Mouse (Mus musculus): ENCODE measurements around the gene Daam2.
"Not testable (repeated sequence)": the region's sequence is repeated elsewhere in the genome, so short reads cannot be mapped to it uniquely, and the experiment has no call there.

Gene Daam2

DNA sequence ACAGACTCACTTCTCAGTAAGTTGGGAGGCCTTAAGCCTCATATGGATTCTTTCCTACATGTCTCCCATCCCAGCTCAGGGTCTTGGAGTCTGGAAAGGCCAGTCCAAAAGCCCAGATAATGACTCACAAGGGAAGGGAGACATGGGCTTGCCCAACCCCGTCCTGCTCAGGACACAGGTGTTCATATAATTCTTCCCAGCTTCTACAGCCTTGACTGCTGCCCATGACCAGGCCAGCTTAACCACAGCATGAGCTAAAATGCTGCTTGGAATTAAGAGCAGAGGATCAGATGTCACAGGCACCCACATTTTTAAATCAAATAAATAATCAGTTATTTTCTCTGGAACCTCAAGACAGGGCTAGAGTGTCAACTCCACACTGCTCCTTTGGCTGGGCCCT lies 89.0 kb downstream of the Daam2 start:
- DNase-seq, result no peak

DNA sequence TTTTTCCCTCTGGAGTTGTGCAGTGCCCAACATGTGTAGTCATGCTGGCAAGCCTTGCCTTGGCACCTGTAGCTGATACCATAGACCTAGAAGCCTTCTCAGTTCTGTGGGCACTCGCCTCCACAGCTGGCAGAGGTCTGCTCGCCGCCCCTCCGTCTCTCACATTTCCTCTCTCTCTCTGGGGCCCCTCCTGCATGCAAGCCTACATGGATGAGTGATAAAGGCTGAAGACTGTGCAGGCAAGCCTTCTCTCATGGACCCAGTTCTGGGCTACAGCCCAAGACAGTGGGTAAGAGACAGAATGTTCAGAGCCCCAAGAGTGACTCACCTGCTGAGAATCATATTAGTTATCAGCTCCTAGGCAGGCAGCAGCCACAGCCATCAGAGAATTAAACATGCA lies 90.1 kb downstream of the Daam2 start:
- DNase-seq, result no peak

DNA sequence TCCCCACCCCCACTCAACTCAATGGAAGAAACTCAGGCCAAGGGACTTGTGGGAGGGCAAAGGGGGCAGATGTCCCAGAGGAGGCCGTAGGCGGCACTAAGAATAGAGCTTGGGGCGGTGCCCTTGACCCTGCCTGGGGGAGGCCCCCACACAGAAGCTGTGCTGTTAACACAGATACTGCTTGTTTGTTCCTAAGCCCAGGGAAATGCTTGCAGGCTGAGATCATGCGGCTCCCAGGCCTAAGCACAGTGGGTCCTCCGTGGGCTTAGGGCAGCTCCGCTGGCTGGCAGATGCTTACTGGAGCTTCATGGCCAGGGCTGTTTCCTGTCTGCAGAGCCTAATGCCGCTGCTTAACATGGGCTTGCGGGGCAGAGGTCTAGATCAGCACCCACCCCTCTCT lies 91.5 kb downstream of the Daam2 start:
- DNase-seq, result no peak

DNA sequence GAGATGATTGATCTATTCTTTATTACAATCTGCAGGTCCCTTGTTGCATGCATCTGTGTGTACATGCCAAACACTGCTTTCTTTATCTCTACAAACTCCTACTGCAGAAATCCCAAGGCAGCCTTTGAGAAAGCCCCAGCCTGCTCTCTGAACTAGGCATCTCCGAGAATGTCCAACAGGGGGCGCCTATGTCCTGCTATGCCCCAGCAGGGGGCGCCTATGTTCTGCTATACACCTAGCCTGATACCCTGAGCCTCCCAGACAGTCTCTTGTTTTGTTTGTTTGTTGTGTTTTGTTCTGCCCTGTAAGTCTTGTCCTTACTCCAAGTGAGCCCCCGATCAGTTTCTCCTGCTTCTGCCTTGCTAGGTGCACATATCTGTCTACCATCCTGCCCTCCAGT lies 95.9 kb downstream of the Daam2 start:
- peak; percentile 74 to 77 for DNase-seq

DNA sequence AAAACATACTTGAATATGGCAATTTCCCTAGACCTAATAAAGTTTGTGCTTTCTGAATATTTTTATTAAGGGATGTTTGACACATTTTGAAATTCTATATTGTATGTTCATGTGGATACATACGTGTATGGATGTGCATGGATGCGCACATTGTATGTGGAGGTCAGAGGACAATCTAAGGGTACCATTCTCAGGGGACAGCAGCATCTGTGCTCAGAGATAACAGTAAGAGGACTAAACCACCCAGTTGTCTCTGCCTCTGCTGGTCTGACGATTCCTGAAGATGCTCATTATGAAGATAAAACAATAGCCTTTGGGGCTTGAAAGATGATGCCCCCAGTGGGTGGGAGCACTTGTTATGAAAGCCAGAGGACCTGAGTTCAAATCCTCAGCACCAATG lies 99.3 kb downstream of the Daam2 start:
- DNase-seq, result no peak

DNA sequence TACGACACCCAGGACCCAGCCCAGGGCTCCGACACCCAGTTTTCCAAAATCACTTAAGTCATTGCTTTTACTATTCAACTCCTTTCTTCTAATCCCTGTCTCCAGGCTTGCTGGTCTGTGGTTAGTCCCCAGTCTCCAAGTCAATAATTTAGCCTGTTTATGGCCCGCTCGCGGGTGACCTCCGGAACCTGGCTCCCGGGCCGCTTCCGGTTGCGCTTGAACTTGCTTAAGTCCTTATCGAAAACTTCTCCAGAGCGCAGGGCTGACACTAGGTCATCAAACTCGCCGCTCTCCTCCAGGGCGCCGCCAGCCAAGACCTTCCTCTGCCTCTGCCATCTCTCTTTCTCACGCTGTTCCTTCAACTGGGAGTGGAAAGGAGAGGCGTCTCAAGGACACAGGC lies 105.8 kb downstream of the Daam2 start:
- DNase-seq, result no peak

DNA sequence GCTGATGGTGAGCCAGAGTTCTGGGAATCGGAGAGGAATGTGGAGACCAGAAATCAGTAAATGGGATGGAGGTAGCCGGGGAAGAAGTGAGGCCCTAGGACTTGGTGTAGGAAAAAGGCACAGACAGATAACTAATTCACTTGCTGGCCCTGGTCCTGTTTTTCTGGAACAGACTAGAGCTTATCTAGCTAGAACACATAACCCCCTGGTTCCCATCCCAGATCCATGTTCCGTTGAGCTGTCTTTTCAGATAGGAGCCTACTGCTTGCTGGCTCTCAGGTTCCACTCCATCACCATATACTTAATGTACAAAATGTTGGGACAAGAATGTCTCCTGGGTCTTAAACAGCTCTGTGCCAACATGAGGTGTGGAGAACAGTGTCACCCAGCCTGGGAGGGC lies 106.3 kb downstream of the Daam2 start:
- DNase-seq, result no peak

DNA sequence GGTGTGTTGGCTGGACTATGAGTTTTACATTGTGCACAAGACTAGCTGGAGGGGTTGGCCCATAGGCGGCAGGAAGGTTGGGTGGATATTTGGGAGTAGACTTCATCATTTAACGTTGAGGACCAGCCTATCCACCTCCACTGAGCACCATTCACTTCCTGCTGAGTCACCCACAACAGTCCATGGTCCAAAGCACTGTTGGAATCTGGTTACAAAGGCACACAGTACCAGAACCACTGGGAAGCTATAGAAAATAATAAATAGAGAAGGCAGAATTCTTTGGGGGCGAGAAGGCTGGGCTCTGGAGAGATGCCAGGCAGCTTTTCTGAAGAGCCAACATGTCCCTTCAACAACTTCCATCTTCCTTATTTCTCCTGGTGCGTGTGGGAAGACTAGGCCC lies 107.8 kb downstream of the Daam2 start:
- no peak for DNase-seq

DNA sequence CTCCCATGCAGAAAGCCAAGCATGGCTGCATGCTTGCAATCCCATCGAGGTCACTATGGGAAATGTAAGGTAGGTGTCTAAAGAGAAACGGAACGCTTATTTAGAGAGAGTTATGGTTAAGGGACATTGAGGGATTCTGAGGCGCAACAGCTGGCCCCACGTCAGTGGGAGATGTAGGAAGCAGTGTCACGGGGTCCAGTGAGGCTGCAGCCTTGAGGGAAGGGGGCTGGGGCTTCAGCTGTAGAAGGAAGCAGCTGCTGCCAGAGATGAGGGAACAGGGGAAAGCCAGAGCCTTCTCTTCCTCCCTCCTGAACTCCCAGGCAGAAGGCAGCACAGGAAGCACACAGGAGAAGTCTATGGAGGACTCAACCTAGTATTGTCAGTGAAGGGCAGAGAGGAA lies 113.2 kb downstream of the Daam2 start:
- no peak for DNase-seq

DNA sequence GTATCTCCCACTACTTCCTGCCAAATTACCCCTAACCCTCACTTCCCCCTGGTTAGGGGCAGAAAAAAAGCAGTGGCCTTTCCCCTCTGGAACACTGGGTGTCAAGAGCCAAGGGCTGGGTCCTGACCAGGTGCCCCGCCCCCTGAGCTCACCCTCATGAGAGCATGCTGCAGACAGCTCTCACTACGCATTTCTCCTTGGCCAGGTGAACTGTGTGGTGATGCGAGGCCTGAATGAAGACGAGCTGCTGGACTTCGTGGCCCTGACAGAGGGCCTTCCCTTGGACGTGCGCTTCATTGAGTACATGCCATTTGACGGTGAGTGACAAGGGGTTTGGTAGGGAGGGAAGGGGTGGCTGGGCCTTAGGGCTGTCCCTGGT lies 114.9 kb downstream of the Daam2 start:
- no peak for DNase-seq

DNA sequence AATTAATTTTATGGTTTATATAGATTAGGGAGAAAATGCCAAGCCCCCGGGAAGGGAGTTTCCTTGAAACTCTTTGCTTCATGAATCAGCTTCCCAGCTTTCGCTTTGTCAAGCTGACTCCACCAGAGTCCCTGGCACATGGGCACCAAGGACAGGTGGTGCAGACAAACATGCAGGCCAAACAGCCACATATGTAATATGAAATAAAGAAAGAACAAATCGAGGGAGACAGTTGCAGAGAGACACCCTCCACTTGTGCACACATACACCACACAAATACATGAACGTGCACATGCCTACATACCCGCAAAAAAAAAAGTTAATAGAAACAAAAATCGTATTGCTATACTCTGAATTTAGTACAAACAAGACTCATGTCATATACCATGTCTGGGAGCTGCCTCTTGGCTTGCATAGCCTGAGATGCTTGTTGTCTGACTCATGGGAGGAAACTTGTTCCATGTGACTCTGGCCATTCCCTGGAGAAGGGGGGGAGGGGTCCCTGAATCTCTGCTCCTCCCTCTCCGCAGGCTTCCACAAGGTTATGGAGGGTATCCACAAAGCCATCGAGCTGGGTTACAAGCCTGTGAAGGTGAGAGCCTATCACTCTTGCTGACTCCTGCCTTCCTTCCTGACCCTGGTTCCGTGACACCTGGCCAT lies 115.4 kb downstream of the Daam2 start:
- no peak for DNase-seq

DNA sequence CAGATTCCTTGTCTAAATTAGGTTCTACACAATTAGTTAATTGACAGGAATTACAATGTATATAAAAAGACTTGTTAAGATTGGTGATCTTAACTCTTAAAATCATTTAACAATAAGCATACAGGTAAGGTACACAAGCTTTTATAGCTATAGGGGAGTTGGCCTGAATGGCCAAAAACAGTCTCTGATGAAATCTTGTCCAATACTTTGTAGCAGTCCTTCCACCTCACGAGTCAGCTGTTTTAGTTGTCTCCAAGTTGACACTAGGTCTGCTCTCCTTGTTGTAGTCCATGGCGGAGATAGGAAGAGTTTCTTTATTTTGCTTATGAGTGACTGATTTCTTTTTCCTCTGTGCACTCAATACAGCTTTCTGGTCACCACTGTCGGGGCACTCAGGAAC lies 121.3 kb downstream of the Daam2 start:
- DNase-seq, result not testable (repeated sequence)

DNA sequence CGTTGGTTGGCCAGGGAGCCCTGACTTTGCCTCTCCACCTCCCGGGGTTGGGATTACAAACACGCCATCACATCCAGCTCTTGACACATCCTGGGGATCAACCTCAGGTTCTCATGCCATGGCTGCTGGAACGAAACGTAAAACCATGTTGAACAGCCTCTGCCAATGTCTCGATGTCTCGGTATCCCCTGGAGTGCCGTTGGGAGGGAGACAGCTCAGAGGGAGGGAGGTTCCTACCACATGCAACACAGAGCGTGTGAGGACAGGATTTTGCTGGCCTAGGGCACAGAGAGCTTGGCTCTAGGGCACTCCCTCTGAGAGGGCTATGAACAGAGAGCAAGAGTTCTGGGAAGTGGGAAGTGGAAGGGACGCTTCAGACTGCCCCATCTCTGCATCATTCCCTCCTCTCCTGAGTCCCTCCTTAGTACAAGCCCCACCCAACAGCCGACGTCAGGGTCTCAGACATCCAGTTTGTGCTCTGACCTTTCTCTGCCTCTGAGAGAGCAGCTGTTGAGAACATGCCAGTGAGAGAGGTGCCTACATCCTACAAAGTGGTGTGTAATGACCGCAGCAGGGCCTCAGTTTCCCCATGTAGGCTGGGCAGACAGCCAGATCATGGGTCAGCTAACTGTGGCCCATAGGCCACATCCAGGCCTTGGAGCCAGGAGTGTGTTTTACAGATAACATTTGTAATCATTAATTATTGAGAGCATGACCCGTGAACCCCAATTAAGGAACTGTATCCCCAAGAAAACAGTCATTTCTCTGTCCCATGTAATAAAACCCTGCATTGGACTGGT lies 123.6 kb downstream of the Daam2 start:
- DNase-seq, result no peak

DNA sequence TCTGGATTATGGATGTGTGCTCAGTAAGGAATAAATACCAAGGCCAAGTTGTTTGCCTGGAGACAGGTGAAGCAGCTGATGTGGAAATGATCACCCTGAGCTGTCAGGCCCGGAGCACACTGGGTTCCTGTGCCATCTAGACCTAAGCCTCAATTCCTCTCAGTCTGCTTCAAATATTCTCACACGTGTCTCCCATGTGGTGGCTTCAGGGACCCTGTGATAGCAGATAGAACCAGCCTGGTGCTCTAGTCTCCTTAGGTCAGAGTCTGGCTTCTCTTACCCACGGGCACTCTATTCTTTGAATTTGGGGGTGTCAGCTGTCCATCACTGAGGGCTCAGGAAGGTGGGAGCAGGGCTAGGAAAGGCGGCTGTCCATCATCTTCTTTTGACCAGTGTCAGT lies 124.4 kb downstream of the Daam2 start:
- DNase-seq, result no peak

DNA sequence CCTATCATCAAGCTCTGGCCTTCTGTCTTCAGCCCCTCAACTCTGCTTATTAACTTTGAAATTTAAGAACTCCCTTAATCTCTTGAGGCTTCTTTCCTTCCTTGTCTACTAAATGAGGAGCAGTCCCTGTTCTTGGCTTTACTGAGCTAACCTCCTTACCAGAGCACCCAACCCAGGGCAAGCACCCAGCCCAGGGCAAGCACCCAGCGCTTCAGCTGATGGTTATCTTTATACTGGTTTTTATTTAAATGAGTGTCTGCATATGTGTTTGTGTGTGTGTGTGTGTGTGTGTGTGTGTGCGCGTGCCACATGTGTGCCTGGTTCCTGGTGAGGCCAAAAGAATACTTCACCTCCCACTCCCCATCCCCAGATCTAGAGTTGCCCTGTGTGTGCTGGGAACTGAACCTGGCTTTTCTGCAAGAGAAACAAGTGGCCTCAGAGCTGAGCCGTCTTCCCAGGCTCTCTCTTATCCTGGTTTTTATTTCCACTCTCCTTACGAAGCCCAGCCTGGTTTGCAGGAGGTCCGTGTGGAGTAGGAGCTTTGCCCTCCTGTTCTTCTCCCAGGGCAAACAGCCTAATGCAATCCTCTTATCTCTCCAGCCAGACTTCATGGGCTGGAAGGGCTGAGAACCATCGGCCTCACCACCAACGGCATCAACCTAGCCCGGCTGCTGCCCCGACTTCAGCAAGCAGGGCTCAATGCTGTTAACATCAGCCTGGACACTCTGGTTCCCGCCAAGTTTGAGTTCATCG lies 125.1 kb downstream of the Daam2 start:
- no peak for DNase-seq

DNA sequence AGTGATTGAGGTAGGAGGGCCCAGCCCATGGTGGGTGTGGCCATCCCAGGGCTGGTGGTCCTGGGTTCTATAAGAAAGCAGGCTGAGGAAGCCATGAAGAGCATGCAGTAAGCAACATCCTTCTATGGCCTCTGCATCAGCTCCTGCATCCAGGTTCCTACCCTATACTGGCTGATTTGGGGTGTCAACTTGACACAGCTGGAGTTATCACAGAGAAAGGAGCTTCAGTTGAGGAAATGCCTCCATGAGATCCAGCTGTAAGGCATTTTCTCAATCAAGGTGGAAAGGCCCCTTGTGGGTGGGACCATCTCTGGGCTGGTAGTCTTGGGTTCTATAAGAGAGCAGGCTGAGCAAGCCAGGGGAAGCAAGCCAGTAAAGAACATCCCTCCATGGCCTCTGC lies 126.8 kb downstream of the Daam2 start:
- DNase-seq, result not testable (repeated sequence)

DNA sequence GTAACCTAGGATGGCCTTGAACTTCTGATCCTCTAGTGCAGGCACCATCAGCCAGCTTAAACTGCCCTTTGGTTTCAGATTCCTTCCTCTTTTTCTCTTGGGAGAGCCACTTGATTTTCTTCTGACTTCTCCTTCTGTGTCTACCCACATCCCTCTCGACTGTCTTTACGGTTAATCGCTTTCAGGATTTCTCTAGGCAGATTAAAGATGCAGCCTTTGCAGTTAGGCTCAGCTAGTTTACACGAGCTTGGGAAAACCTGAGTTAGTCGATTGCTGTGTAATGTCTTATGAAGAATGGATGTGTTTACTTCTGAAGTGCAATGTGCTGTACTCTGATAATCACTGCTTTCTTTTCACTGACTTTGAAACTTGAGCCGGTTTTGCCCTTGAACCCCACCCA lies 127.5 kb downstream of the Daam2 start:
- DNase-seq, result no peak

DNA sequence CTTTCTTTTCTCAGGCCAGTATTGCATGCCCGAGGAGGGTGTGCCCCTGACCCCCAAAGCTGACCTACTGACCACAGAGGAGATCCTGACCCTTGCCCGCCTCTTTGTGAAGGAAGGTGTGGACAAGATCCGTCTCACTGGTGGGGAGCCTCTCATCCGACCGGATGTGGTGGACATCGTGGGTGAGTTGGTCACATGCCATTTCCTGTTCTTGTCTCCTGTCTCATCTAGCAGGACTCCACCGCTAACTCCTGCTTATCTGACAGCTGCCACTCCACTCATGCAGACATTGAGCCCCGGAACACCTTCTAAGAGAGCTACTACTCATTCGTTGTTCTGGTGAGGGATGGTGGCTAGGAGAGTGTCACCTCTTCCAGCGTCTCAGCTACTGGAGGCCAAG lies 129.1 kb downstream of the Daam2 start:
- DNase-seq, result no peak

DNA sequence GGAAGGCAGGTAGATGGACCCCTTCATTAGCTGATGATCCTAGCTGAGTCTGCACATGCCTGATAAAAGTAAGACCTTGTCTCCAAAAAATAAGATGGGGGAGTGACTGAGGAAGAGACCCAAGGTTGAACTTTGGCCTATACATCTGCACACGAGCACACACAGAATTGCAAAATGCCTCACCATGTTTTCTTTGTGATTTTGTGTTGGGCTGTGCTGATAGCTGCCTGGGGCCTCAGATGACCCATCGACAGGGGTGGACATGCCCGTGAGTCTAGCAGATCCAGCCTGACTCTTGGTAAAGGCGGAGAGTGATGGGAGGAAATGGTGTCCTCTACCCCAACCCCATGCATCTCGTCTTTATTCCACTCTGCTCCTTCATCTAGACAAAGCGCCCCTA lies 129.9 kb downstream of the Daam2 start:
- DNase-seq, result no peak

DNA sequence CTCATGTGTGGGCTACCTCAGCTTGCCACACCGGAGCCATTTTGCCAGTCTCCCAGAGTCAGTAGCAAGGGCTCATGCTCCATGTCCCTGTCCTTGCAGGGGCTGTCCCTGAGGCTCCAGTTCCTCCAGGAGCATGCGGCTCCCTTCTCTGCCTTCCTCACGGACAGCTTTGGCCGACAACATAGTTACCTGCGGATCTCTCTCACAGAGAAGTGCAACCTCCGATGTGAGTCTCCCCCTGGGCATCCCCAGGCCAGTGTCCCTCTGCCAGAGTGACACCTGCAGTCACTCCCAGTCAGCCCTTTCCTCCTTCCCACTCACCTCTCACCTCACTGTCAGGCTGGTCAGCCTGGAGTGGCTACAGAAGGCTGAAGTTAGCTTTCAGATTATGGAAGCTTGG lies 131.1 kb downstream of the Daam2 start:
- peak in 1 of 2 experiments; percentile 1 for DNase-seq

DNA sequence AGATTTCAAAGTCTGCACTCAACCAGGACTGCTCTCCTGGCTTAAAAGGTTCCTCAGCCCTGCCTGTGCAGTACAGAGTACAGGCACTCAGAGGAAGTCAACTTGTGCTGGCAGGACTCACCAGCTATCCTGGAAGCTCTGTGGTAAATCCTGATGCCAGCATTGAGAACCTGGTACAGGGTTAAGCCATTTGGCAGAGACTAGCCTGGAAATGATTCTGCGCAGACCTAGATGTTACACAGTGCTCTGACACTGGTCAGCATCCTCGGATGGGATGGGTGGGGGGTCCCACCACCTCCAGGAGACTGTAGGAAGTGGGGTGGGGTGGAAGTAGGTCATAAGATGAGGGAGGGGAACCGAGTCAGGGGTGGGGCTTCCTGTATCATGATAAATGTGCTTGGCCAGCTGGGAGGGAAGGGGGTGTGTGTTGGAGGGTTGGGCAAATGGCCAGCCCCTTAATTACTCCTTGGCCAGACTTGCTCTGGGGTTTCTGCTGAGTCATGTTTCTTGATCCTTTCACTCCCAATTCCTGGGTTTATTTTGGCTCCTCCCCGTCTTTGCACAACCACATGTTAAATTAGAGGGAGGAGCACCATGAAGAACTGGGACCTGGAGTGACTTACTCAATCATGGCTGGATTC lies 132.0 kb downstream of the Daam2 start:
- DNase-seq, result peak in 1 of 2 experiments; percentile 59

DNA sequence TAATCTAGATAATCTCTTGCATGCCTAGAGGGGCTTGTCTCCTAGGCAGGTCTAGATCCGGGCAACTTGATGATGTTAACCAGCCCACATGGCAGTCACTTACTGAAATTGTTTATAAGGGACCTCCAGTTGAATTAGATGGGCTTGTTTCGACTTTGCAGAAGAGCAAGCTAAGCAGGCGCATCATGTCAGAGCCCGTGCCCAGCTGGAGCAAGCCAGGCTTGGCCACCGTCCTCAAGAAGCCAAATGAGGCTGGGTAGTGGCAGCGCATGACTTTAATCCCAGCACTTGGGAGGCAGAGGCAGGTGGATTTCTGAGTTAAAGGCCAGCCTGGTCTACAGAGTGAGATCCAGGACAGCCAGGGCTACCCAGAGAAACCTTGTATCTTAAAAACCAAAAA lies 133.0 kb downstream of the Daam2 start:
- DNase-seq, result no peak

DNA sequence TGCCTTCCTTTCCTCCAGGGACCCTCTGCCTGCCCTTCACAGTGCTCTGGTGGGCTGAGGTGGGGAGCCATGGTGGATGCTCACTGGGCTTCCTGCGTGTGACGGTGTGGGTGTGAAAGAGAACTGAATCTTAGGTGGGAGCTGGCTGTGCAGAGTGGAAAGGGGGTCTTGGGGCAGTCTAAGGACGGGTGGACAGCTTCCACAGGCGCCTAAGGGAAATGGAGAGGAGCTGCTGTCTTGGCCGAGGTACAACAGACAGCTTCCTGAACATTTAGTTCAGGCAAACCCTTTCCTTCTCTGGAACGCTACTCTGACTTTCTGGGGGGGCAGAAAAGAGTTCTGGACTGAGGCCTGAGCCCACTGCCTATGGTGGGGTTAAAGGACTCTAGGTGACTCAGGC lies 134.0 kb downstream of the Daam2 start:
- DNase-seq, result no peak
